Comparison of ENCODE assay signal across 20 mouse cellular contexts in genomic region chr19:53442756-53443654, GRCm38 (mm10). TPM values are rescaled to one million over a fixed set of nuclear protein-coding genes. Genes with fewer than 3 reads are reported as not detected.
DNase-seq lines count a peak whose midpoint lies in the region; ATAC-seq and TF ChIP-seq lines count a peak whose summit lies in the region.
"Had no signal": no experiment of that assay in that cellular context is flagged by ENCODE, and none has a peak within 500 bp of the region (broad histone marks: within the 10 kb centered on the region; RNA-seq: fewer than 3 reads in every experiment).

No protein-coding gene starts in this region.

- H3K4me3 ChIP-seq in liver, postnatal 0 days (ENCODE audit: low read depth, low read length), result no peak overlapping the region
- no peak overlapping the region for H3K4me3 ChIP-seq in liver, embryonic 12.5 days
- H3K4me3 ChIP-seq in ES-Bruce4 (ENCODE audit: low read depth, low read length), result no peak overlapping the region
- no peak overlapping the region for H3K4me3 ChIP-seq in forebrain, embryonic 15.5 days
- H3K4me3 ChIP-seq: forebrain, embryonic 13.5 days; heart, adult 2 months; hindbrain, embryonic 13.5 days; left cerebral cortex, adult 2 months; limb, embryonic 12.5 days; liver, embryonic 15.5 days had no signal

- H3K27ac ChIP-seq in liver, postnatal 0 days (ENCODE audit: low read depth), result peak overlapping the region; percentile 78
- H3K27ac ChIP-seq in liver, embryonic 12.5 days, result no peak overlapping the region
- no peak overlapping the region for H3K27ac ChIP-seq in ES-Bruce4 (ENCODE audit: insufficient read depth, low read length)
- H3K27ac ChIP-seq in forebrain, embryonic 15.5 days (replicated peaks), result no peak overlapping the region
- H3K27ac ChIP-seq: forebrain, embryonic 13.5 days; heart, adult 2 months; hindbrain, embryonic 13.5 days; left cerebral cortex, adult 2 months; limb, embryonic 12.5 days; liver, embryonic 15.5 days had no signal

- ATAC-seq in liver, postnatal 0 days, result no peak
- no peak for ATAC-seq in liver, embryonic 12.5 days
- ATAC-seq in megakaryocyte, adult 5-6 weeks (ENCODE audit: poor library complexity, severe bottlenecking), result peak; percentile 29; the same call in 1 of the 2 replicates
- no peak for ATAC-seq in forebrain, embryonic 15.5 days (replicated peaks)
- ATAC-seq: forebrain, embryonic 13.5 days; Patski had no signal

- H3K36me3 ChIP-seq in liver, postnatal 0 days (replicated peaks; ENCODE audit: insufficient read depth, low read length), result no peaks in the 10 kb centered on the region
- H3K36me3 ChIP-seq in liver, embryonic 12.5 days, result no peaks in the 10 kb centered on the region
- no peaks in the 10 kb centered on the region for H3K36me3 ChIP-seq in ES-Bruce4 (ENCODE audit: control insufficient read depth, insufficient read depth, low read length, poor library complexity, severe bottlenecking)
- no peaks in the 10 kb centered on the region for H3K36me3 ChIP-seq in forebrain, embryonic 15.5 days
- H3K36me3 ChIP-seq: hindbrain, embryonic 13.5 days; limb, embryonic 12.5 days; liver, embryonic 15.5 days had no signal

- no peak overlapping the region for H3K9ac ChIP-seq in liver, postnatal 0 days (replicated peaks)
- no peak overlapping the region for H3K9ac ChIP-seq in liver, embryonic 12.5 days
- H3K9ac ChIP-seq in ES-Bruce4 (ENCODE audit: low read depth, poor library complexity, severe bottlenecking), result 0 out of 2 replicates have a peak overlapping the region, but pooled peaks have one; percentile 9
- H3K9ac ChIP-seq in forebrain, embryonic 15.5 days (replicated peaks), result no peak overlapping the region
- H3K9ac ChIP-seq: forebrain, embryonic 13.5 days; hindbrain, embryonic 13.5 days; limb, embryonic 12.5 days; liver, embryonic 15.5 days had no signal

- TF ChIP-seq POLR2A in ES-Bruce4 (IDR thresholded peaks at IDR 0.05; ENCODE audit: insufficient read depth, low read length), result no peak

- H3K9me3 ChIP-seq in liver, postnatal 0 days (ENCODE audit: low read length), result no peaks in the 10 kb centered on the region
- no peaks in the 10 kb centered on the region for H3K9me3 ChIP-seq in liver, embryonic 12.5 days (replicated peaks)
- no peaks in the 10 kb centered on the region for H3K9me3 ChIP-seq in ES-Bruce4 (replicated peaks; ENCODE audit: control insufficient read depth, insufficient read depth, low read length, poor library complexity, severe bottlenecking)
- H3K9me3 ChIP-seq in forebrain, embryonic 15.5 days, result no peaks in the 10 kb centered on the region
- H3K9me3 ChIP-seq: forebrain, embryonic 13.5 days; hindbrain, embryonic 13.5 days; limb, embryonic 12.5 days; liver, embryonic 15.5 days had no signal

- TF ChIP-seq CTCF in liver, postnatal 0 days (IDR thresholded peaks at IDR 0.05; ENCODE audit: low read depth), result no peak
- TF ChIP-seq CTCF in ES-Bruce4 (IDR thresholded peaks at IDR 0.05; ENCODE audit: low read depth, low read length), result no peak

- no peak for DNase-seq in liver, postnatal 0 days
- peak; percentile 87 for DNase-seq in thymus, postnatal 14 days
- DNase-seq in layer of hippocampus, postnatal 10 days (ENCODE audit: low spot score in 2 of 2), result no peak
- no peak for DNase-seq in urinary bladder, postnatal 4 days (ENCODE audit: low spot score in 2 of 2)
- DNase-seq: adrenal gland, adult 2 months; cerebellum, adult 9-10 months; heart, adult 2 months; kidney, adult 2 months; lung, postnatal 14 days; right cerebral cortex, adult 18-20 months had no signal

- H3K27me3 ChIP-seq in liver, postnatal 0 days (ENCODE audit: insufficient read depth, low read length), result no peaks in the 10 kb centered on the region
- H3K27me3 ChIP-seq in liver, embryonic 12.5 days (replicated peaks), result peaks cover 11% of the 10 kb centered on the region; the same call in 1 of the 2 replicates
- no peaks in the 10 kb centered on the region for H3K27me3 ChIP-seq in ES-Bruce4 (ENCODE audit: control insufficient read depth, insufficient read depth, low read length, poor library complexity, severe bottlenecking)
- H3K27me3 ChIP-seq in forebrain, embryonic 15.5 days, result no peaks in the 10 kb centered on the region
- H3K27me3 ChIP-seq: Patski had no signal

- H3K4me1 ChIP-seq in liver, postnatal 0 days (ENCODE audit: insufficient read depth), result peaks cover 4% of the 10 kb centered on the region
- peaks cover 8% of the 10 kb centered on the region for H3K4me1 ChIP-seq in liver, embryonic 12.5 days
- H3K4me1 ChIP-seq in ES-Bruce4 (ENCODE audit: control insufficient read depth, insufficient read depth, low read length), result peaks cover 23% of the 10 kb centered on the region
- peaks cover 11% of the 10 kb centered on the region; the same call in 1 of the 2 replicates for H3K4me1 ChIP-seq in forebrain, embryonic 15.5 days

- WGBS in liver, postnatal 0 days (ENCODE audit: insufficient replicate concordance), result 78% methylated on average over 22 of the region's 22 CpGs
- WGBS in liver, embryonic 12.5 days (ENCODE audit: insufficient replicate concordance), result 67% methylated on average over 22 of the region's 22 CpGs
- WGBS in forebrain, embryonic 15.5 days, result 84% methylated on average over 22 of the region's 22 CpGs

- TF ChIP-seq EP300 in liver, postnatal 0 days (IDR thresholded peaks at IDR 0.05; ENCODE audit: low read depth), result no peak
- no peak for TF ChIP-seq EP300 in ES-Bruce4 (IDR thresholded peaks at IDR 0.05; ENCODE audit: insufficient read depth, low read depth, low read length)

- H3K4me2 ChIP-seq in liver, postnatal 0 days (ENCODE audit: low read depth, low read length), result no peak overlapping the region
- no peak overlapping the region for H3K4me2 ChIP-seq in liver, embryonic 12.5 days
- H3K4me2 ChIP-seq in forebrain, embryonic 15.5 days (replicated peaks), result no peak overlapping the region
- H3K4me2 ChIP-seq: forebrain, embryonic 13.5 days; hindbrain, embryonic 13.5 days; limb, embryonic 12.5 days; liver, embryonic 15.5 days had no signal

RNA-seq across cellular contexts. Expression of gene Smndc1, which starts 52.6 kb away (rescaled TPM):
- 18.9 and 21.7 TPM in 2 replicates for polyA plus RNA-seq in liver, postnatal 0 days (2015; fragmentation: Nextera tagmentation; extraction: Ambion mirVana)
- 29.3 and 30.6 TPM in 2 replicates for polyA plus RNA-seq in liver, embryonic 12.5 days (2016; fragmentation: Nextera tagmentation; extraction: Ambion mirVana)
- 72.0 and 77.6 TPM in 2 replicates for polyA plus RNA-seq in ES-Bruce4 (2011; ENCODE audit: insufficient read depth, insufficient read length, low read depth, missing spikeins)
- total RNA-seq in megakaryocyte, adult 5-6 weeks (2015), result 49.3 and 68.2 TPM in 2 replicates
- total RNA-seq in megakaryocyte, adult 5-6 weeks (2017), result 22.2 and 26.3 TPM in 2 replicates
- polyA plus RNA-seq in forebrain, embryonic 15.5 days (2015; fragmentation: Nextera tagmentation; extraction: Ambion mirVana), result 41.0 and 42.3 TPM in 2 replicates
- total RNA-seq in layer of hippocampus, postnatal 10 days (2021), result 10 to 100 TPM; 37.2 to 38.9 TPM
